Mouse (Mus musculus): ENCODE data around the gene Sf3b1.

DNA sequence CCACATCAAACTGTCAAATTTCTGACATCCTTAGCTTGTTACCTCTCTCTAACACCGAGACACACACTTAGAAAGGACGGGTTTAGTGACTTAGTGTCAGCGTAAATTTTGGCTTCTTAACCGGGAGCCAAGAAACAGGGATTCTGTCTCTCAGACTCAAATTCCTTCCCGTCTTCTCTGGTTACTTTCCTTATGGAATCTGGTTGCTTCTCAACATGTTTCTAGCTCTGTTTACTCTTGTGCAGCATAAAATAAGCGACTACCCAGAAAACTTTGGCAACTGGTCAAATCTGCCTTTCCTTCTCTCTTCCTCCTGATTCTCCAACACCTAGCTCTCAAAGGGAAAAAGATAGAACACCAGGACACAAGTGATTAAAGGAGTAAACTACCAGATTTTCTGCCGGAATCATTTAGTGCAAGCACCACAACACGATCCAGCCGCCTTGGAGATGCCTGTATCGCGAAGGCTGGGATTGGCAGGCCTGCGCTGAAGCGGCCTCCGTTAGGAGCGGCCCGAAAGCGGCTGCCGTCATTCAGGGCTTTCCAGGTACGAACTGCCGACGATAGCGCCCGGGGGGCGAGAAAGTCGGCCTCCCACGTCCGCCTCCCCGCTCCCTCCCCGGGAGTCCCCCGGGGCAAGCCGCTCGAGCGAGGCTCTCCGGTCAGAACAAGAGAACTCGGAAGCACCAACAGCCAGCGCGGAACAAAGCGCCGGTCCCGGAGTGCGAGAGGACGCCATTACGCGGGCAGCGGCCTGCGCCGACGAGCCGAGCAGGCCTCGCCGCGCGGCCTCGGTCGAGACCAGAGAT, 633 bp downstream of the Sf3b1 start:
- TF ChIP-seq CTCF (IDR thresholded peaks at IDR 0.05; ENCODE audit: borderline replicate concordance, control insufficient read depth, extremely low read depth, insufficient read depth, low read length, poor library complexity): no peak
- TF ChIP-seq POLR2A (IDR thresholded peaks at IDR 0.05; ENCODE audit: control insufficient read depth, extremely low read depth, insufficient read depth, low read length, poor library complexity): no peak
